Mouse (Mus musculus) bone marrow macrophage, adult 2 months (primary cell): ENCODE measurements around the gene Art3.

Experiments used
- CTCF ChIP-seq: IDR thresholded peaks from 2 replicates; pipeline ENCODE4 v1.5.1; 2012; ENCODE audit warnings: low read depth, mild to moderate bottlenecking, low read length, moderate library complexity
- POLR2A ChIP-seq: IDR thresholded peaks from 2 replicates; pipeline ENCODE4 v1.6.1; 2012; ENCODE audit warnings: mild to moderate bottlenecking, low read depth, low read length, borderline replicate concordance

- TF ChIP-seq POLR2A (no peak), CTCF (no peak)
These were observed 64.8 kb downstream of the Art3 start for GRCm38 (mm10) chr5:92396476-92396875.
